Mouse (Mus musculus): ENCODE measurements around the gene Bpifa6. TPM values are rescaled to one million over a fixed set of nuclear protein-coding genes. Genes with fewer than 3 reads are reported as not detected.
"Not testable (repeated sequence)": the region's sequence is repeated elsewhere in the genome, so short reads cannot be mapped to it uniquely, and the experiment has no call there.

The Bpifa6 gene
- polyA plus RNA-seq, 1 experiment from 2014 or later, result not detected

- 92% methylated on average over 1 of the region's 1 CpGs for WGBS (ENCODE audit: missing documents)
Observed at GRCm38 (mm10) chr2:154004456-154004855, 29.7 kb downstream of the Bpifa6 start.

GRCm38 (mm10) chr2:154005094-154005493, 30.3 kb downstream of the Bpifa6 start:
- Histone ChIP-seq H3K36me3 (ENCODE audit: inconsistent target) (no peaks in the 10 kb centered on the region), H3K27ac (no peak overlapping the region), H3K79me2 (ENCODE audit: inconsistent target) (no peaks in the 10 kb centered on the region), H3K4me3 (ENCODE audit: inconsistent target) (no peak overlapping the region)
- 100% methylated on average over 1 of the region's 1 CpGs for WGBS (ENCODE audit: missing documents)

More at GRCm38 (mm10) chr2:154004456-154004855, 29.7 kb downstream of the Bpifa6 start:
- no peak overlapping the region for H3K4me3 ChIP-seq (ENCODE audit: inconsistent target)
- no peaks in the 10 kb centered on the region for H3K79me2 ChIP-seq (ENCODE audit: inconsistent target)
- no peaks in the 10 kb centered on the region for H3K36me3 ChIP-seq (ENCODE audit: inconsistent target)
- no peak overlapping the region for H3K27ac ChIP-seq

- H3K79me2 ChIP-seq (ENCODE audit: inconsistent target), result no peaks in the 10 kb centered on the region
- no peak overlapping the region for H3K27ac ChIP-seq
- no peak overlapping the region for H3K4me3 ChIP-seq (ENCODE audit: inconsistent target)
- 84% methylated on average over 4 of the region's 4 CpGs for WGBS (ENCODE audit: missing documents)
- H3K36me3 ChIP-seq (ENCODE audit: inconsistent target), result no peaks in the 10 kb centered on the region
Observed at GRCm38 (mm10) chr2:154005734-154006133, 31.0 kb downstream of the Bpifa6 start.

GRCm38 (mm10) chr2:154006331-154006730, 31.6 kb downstream of the Bpifa6 start:
- H3K79me2 ChIP-seq (ENCODE audit: inconsistent target), result no peaks in the 10 kb centered on the region
- whole genome bisulfite sequencing (ENCODE audit: missing documents), result 88% methylated on average over 2 of the region's 2 CpGs
- no peaks in the 10 kb centered on the region for H3K36me3 ChIP-seq (ENCODE audit: inconsistent target)
- H3K27ac ChIP-seq, result no peak overlapping the region
- no peak overlapping the region for H3K4me3 ChIP-seq (ENCODE audit: inconsistent target)

- Histone ChIP-seq H3K27ac (no peak overlapping the region), H3K4me3 (ENCODE audit: inconsistent target) (no peak overlapping the region), H3K36me3 (ENCODE audit: inconsistent target) (no peaks in the 10 kb centered on the region), H3K79me2 (ENCODE audit: inconsistent target) (no peaks in the 10 kb centered on the region)
- whole genome bisulfite sequencing (ENCODE audit: missing documents), result 75% methylated on average over 1 of the region's 1 CpGs
Observed at GRCm38 (mm10) chr2:154007381-154007780, 32.6 kb downstream of the Bpifa6 start.

- H3K36me3 ChIP-seq (ENCODE audit: inconsistent target), result no peaks in the 10 kb centered on the region
- no peaks in the 10 kb centered on the region for H3K79me2 ChIP-seq (ENCODE audit: inconsistent target)
- WGBS (ENCODE audit: missing documents), result 83% methylated on average over 3 of the region's 3 CpGs
- no peak within 1 kb of the TSS for H3K4me3 ChIP-seq (ENCODE audit: inconsistent target)
- H3K27ac ChIP-seq, result no peak within 1 kb of the TSS
Observed at GRCm38 (mm10) chr2:154007965-154008364, 33.2 kb downstream of the Bpifa6 start, which contains the start of gene Bpifa2. Bpifa2 (plus strand) TSS chr2:154008265.

- 74% methylated on average over 1 of the region's 1 CpGs for WGBS (ENCODE audit: missing documents)
- Histone ChIP-seq H3K79me2 (ENCODE audit: inconsistent target) (no peaks in the 10 kb centered on the region), H3K4me3 (ENCODE audit: inconsistent target) (no peak overlapping the region), H3K36me3 (ENCODE audit: inconsistent target) (no peaks in the 10 kb centered on the region), H3K27ac (no peak overlapping the region)
Observed at GRCm38 (mm10) chr2:154017990-154018389, 43.2 kb downstream of the Bpifa6 start.

- not testable (repeated sequence) for H3K79me2 ChIP-seq (ENCODE audit: inconsistent target); H3K4me3 ChIP-seq (ENCODE audit: inconsistent target); H3K27ac ChIP-seq; H3K36me3 ChIP-seq (ENCODE audit: inconsistent target)
- WGBS (ENCODE audit: missing documents), result 85% methylated on average over 4 of the region's 4 CpGs
Observed at GRCm38 (mm10) chr2:154024676-154025075, 49.9 kb downstream of the Bpifa6 start.

- 53% methylated on average over 2 of the region's 2 CpGs for WGBS (ENCODE audit: missing documents)
- no peak overlapping the region for H3K4me3 ChIP-seq (ENCODE audit: inconsistent target)
- H3K79me2 ChIP-seq (ENCODE audit: inconsistent target), result no peaks in the 10 kb centered on the region
- H3K27ac ChIP-seq, result no peak overlapping the region
- H3K36me3 ChIP-seq (ENCODE audit: inconsistent target), result no peaks in the 10 kb centered on the region
Observed at GRCm38 (mm10) chr2:154038932-154039331, 64.2 kb downstream of the Bpifa6 start.

- 35% methylated on average over 3 of the region's 3 CpGs for WGBS (ENCODE audit: missing documents)
- Histone ChIP-seq H3K79me2 (ENCODE audit: inconsistent target) (no peaks in the 10 kb centered on the region), H3K27ac (no peak overlapping the region), H3K36me3 (ENCODE audit: inconsistent target) (no peaks in the 10 kb centered on the region), H3K4me3 (ENCODE audit: inconsistent target) (no peak overlapping the region)
Observed at GRCm38 (mm10) chr2:154044743-154045142, 70.0 kb downstream of the Bpifa6 start.

Other genes with a start within 250 kb of the Bpifa6 start
- 75.5 to 129 TPM (median 95.7 TPM) in 3 replicates for gene Mapre1, start 233.7 kb upstream of the Bpifa6 start, polyA plus RNA-seq (2018)
- 0.14 TPM in 1 of 3 replicates, not detected in the others for gene Efcab8, start 195.0 kb upstream of the Bpifa6 start, polyA plus RNA-seq (2018)
- not detected in 3 replicates for gene Sun5, start 103.9 kb upstream of the Bpifa6 start, polyA plus RNA-seq (2018)
- gene Bpifb2, start 99.9 kb upstream of the Bpifa6 start, polyA plus RNA-seq (2018), result not detected in 3 replicates
- not detected in 3 replicates for gene Bpifb6, start 74.6 kb upstream of the Bpifa6 start, polyA plus RNA-seq (2018)
- not detected in 3 replicates for gene Bpifb3, start 56.7 kb upstream of the Bpifa6 start, polyA plus RNA-seq (2018)
- not detected in 3 replicates for gene Bpifb4, start 36.7 kb upstream of the Bpifa6 start, polyA plus RNA-seq (2018)
- gene Bpifa2, start 33.3 kb downstream of the Bpifa6 start, polyA plus RNA-seq (2018), result not detected in 3 replicates
- not detected in 3 replicates for gene Bpifa3, start 155.4 kb downstream of the Bpifa6 start, polyA plus RNA-seq (2018)
- gene Bpifa1, start 167.9 kb downstream of the Bpifa6 start, polyA plus RNA-seq (2018), result not detected in 3 replicates
- gene Bpifa5, start 187.7 kb downstream of the Bpifa6 start, polyA plus RNA-seq (2018), result not detected in 3 replicates
- gene Bpifb1, start 215.9 kb downstream of the Bpifa6 start, polyA plus RNA-seq (2018), result not detected in 3 replicates
- not detected in 3 replicates for gene Bpifb5, start 248.8 kb downstream of the Bpifa6 start, polyA plus RNA-seq (2018)

Measured in macrophage (primary cell).